Mouse (Mus musculus) heart, embryonic 12.5 days (tissue): ENCODE results near the gene Ctnnd1. TPM values are rescaled to one million over a fixed set of nuclear protein-coding genes. Genes with fewer than 3 reads are reported as not detected.
A peak's percentile ranks its signal among the peaks of the same experiment; 100 is the strongest.
"Not testable (repeated sequence)": the region's sequence is repeated elsewhere in the genome, so short reads cannot be mapped to it uniquely, and the experiment has no call there.

Source experiments
- ATAC-seq: fragments of 200-750 bp; cut with Nextera tagmentation; 2 replicates; pipeline ENCODE4 v1.8.0; 2017; ENCODE audit warnings: moderate TSS enrichment, moderate library complexity; ENCODE audit not compliant: insufficient number of reproducible peaks, low FRiP score
- H3K27ac ChIP-seq: fragments of 300-500 bp; sonication (generic); 2 replicates; pipeline ENCODE4 v1.5.1; 2016; ENCODE audit warnings: mild to moderate bottlenecking, moderate library complexity; ENCODE audit not compliant: poor library complexity, severe bottlenecking
- H3K27me3 ChIP-seq: fragments of 300-500 bp; sonication (generic); replicated peaks from 2 replicates; pipeline ENCODE4 v1.6.1; 2016; ENCODE audit warnings: mild to moderate bottlenecking, moderate library complexity
- H3K36me3 ChIP-seq: fragments of 300-500 bp; sonication (generic); 2 replicates; pipeline ENCODE4 v1.6.1; 2016; ENCODE audit warnings: mild to moderate bottlenecking, moderate library complexity
- H3K4me1 ChIP-seq: fragments of 300-500 bp; sonication (generic); replicated peaks from 2 replicates; pipeline ENCODE4 v1.6.1; 2016; ENCODE audit warnings: mild to moderate bottlenecking
- H3K4me2 ChIP-seq: fragments of 300-500 bp; sonication (generic); 2 replicates; pipeline ENCODE4 v1.6.1; 2016; ENCODE audit warnings: mild to moderate bottlenecking, moderate library complexity
- H3K4me3 ChIP-seq: fragments of 300-500 bp; sonication (generic); 2 replicates; pipeline ENCODE4 v1.5.1; 2016; ENCODE audit warnings: mild to moderate bottlenecking
- H3K9ac ChIP-seq: fragments of 300-500 bp; sonication (generic); 2 replicates; pipeline ENCODE4 v1.6.1; 2016; ENCODE audit warnings: mild to moderate bottlenecking, moderate library complexity
- H3K9me3 ChIP-seq: fragments of 300-500 bp; sonication (generic); replicated peaks from 2 replicates; pipeline ENCODE4 v1.6.1; 2016; ENCODE audit warnings: mild to moderate bottlenecking, moderate library complexity
- WGBS: fragments of 180-500 bp; shearing (Covaris S2); methylation state at CpG from one replicate; pipeline ENCODE4 v1.1.7; 2016; 5-methylcytosine and 5-hydroxymethylcytosine counted together
- polyA plus RNA-seq: library from polyadenylated mRNA; unstranded; fragments of >200 nt; fragmentation: Nextera tagmentation; extraction: Ambion mirVana; gene quantifications from 2 replicates; pipeline ENCODE4 v1.2.1, GENCODE M21; 2016

Ctnnd1 gene
- 105 and 109 TPM in 2 replicates for polyA plus RNA-seq

- WGBS = 0% methylated on average over 15 of the region's 15 CpGs
- H3K9ac ChIP-seq = peak within 1 kb of the TSS; percentile 89
Measured at GRCm38 (mm10) chr2:84650464-84651195, at the start of gene Ctnnd1. Gene Ctnnd1, minus strand, starts transcription at chr2:84650765.

GRCm38 (mm10) chr2:84695007-84695695 lies 44.6 kb upstream of the Ctnnd1 start:
- Histone ChIP-seq H3K4me1 (no peaks in the 10 kb centered on the region), H3K4me2 (no peak overlapping the region), H3K27me3 (no peaks in the 10 kb centered on the region), H3K9ac (no peak overlapping the region), H3K27ac (no peak overlapping the region), H3K36me3 (peaks cover 67% of the 10 kb centered on the region), H3K4me3 (no peak overlapping the region), H3K9me3 (no peaks in the 10 kb centered on the region)
- WGBS = 92% methylated on average over 5 of the region's 5 CpGs
- no peak for ATAC-seq

More at GRCm38 (mm10) chr2:84650464-84651195, at the start of gene Ctnnd1:
- Histone ChIP-seq H3K4me2 (peak within 1 kb of the TSS; percentile 65), H3K9me3 (no peaks in the 10 kb centered on the region), H3K27me3 (no peaks in the 10 kb centered on the region), H3K36me3 (0 out of 2 replicates have a peak, but pooled peaks cover 3% of the 10 kb centered on the region), H3K27ac (peak within 1 kb of the TSS; percentile 97), H3K4me1 (peaks cover 21% of the 10 kb centered on the region), H3K4me3 (peak within 1 kb of the TSS; percentile 67)
- ATAC-seq = peak; percentile 94

DNA sequence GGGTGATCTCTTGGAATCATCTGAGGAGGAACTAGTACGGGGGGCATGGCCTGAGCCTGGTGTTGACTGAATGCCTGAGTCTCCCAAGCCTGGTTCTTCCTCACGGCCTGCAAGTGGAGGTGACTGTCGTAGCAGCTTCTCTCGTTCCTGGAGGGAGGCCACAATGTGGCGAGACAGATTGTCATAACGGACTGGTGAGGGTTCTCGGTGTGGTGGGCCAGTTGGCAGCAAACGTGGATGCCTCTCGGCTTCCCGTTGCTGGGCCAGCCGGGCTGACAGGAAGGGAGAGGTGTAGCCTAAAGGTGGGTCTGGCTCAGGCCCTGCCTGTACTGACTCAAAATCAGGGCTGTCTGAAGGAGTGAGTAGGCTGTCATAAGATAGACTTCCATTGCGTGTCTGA lies 39.5 kb upstream of the Ctnnd1 start:
- Histone ChIP-seq H3K27ac (no peak overlapping the region), H3K4me3 (no peak overlapping the region), H3K4me1 (no peaks in the 10 kb centered on the region), H3K4me2 (no peak overlapping the region), H3K27me3 (no peaks in the 10 kb centered on the region), H3K9ac (no peak overlapping the region), H3K9me3 (no peaks in the 10 kb centered on the region), H3K36me3 (peaks cover 88% of the 10 kb centered on the region)
- 87% methylated on average over 12 of the region's 12 CpGs for WGBS
- ATAC-seq = no peak

DNA sequence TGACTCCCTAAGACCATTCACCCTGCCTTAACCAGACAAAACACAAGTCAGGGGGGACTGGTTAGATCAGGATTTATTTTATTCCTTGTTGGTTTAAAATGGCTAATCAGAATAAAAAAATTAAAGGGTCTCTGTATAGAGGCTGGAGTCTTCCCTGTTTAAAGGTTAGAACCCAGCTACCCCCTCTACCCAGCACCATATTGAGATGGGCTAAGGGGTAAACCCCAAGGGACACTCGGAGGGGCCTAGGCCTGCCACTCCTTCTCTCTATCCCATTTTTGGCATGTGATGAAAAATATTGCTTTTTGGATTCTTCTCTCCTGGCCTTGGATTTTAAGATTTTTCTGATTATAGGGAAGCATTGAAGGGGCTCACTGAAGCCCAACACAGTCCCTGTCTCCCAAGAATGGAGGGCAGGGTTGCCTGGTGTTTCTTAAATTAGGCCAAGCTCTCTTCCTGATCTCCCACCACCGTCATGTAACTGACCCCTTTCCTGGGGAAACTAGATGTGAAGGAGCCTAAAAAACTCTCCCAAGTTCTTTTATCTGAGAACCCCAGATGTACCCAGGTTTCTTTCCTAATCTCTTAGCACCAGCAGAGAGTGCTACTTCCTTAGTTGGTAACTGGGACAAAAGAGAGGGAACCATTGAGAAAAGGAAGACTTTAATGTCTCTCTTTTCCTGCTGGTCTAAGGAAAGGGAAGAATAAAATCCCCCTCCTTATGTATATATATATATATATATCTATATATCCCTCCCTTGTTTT lies 37.7 kb upstream of the Ctnnd1 start:
- peaks cover 84% of the 10 kb centered on the region for H3K36me3 ChIP-seq
- H3K27me3 ChIP-seq = no peaks in the 10 kb centered on the region
- H3K4me1 ChIP-seq = no peaks in the 10 kb centered on the region
- WGBS = 59% methylated on average over 2 of the region's 2 CpGs
- no peak overlapping the region for H3K4me3 ChIP-seq
- no peaks in the 10 kb centered on the region for H3K9me3 ChIP-seq
- H3K27ac ChIP-seq = no peak overlapping the region
- no peak for ATAC-seq
- no peak overlapping the region for H3K9ac ChIP-seq
- H3K4me2 ChIP-seq = no peak overlapping the region

DNA sequence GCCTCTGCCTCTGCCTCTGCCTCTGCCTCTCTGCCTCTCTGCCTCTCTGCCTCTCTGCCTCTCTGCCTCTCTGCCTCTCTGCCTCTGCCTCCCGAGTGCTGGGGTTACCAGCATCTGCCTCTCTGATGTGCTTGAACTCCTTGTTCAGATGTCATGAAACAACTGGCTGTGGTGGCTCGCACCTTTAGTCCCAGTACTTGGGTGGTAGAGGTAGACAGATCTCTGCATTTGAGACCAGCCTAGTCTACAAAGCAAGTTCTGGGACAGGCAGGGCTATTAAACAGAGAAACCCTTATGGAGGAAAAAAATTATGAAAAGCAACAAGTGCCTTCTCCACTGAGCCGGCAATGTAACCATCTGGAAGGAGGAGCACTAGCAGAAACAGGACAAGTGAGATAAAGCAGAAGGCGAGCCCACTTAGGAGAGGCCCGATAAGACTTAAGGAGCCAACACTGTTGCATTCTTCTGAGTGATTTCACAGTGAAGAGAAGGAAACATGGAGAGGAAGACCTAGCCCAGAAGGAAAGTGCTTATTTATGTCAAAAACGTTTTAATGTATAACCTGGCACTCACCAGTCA lies 32.1 kb upstream of the Ctnnd1 start:
- 26% methylated on average over 6 of the region's 6 CpGs for WGBS
- peak overlapping the region; percentile 27 for H3K4me2 ChIP-seq
- H3K27ac ChIP-seq = peak overlapping the region; percentile 51

DNA sequence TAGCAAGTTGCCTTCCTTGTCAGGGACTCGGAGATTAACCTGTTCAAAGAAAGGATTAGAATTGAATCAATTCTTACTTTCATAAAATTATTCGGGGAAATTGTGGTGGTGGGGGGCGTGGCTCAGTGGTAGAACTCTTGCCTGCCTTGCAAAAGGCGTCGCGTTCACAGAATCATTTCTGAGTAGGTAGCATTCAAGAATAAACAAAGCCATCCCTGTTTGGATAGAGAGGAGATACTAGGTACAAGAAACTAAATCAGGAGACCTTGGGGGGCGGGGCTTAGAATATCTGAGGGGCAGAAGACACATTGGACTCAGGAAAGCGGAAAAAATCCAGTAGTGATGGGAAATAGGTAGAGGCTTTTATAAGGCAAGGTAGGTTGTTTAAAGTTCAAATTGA lies 28.5 kb upstream of the Ctnnd1 start, which contains the start of gene Tmx2:
TSS of gene Tmx2 (minus strand) at position 125 of the 400 bp plus-strand sequence.
- peak within 1 kb of the TSS; percentile 84 for H3K4me3 ChIP-seq
- H3K4me1 ChIP-seq = peaks cover 24% of the 10 kb centered on the region
- peak within 1 kb of the TSS; percentile 92 for H3K9ac ChIP-seq
- peak within 1 kb of the TSS; percentile 61 for H3K27ac ChIP-seq
- H3K4me2 ChIP-seq = peak within 1 kb of the TSS; percentile 81
- H3K9me3 ChIP-seq = no peaks in the 10 kb centered on the region
- 14% methylated on average over 8 of the region's 8 CpGs for WGBS
- ATAC-seq = no peak
- H3K27me3 ChIP-seq = no peaks in the 10 kb centered on the region
- peaks cover 33% of the 10 kb centered on the region for H3K36me3 ChIP-seq

More for the DNA sequence above, 32.1 kb upstream of the Ctnnd1 start:
- peak overlapping the region; percentile 40; the same call in 1 of the 2 replicates for H3K9ac ChIP-seq
- H3K4me3 ChIP-seq = no peak overlapping the region
- no peaks in the 10 kb centered on the region for H3K9me3 ChIP-seq
- peaks cover 13% of the 10 kb centered on the region for H3K4me1 ChIP-seq
- no peaks in the 10 kb centered on the region for H3K27me3 ChIP-seq
- H3K36me3 ChIP-seq = peaks cover 42% of the 10 kb centered on the region
- no peak for ATAC-seq

GRCm38 (mm10) chr2:84677968-84678880 lies 27.7 kb upstream of the Ctnnd1 start, which contains the start of the genes Gm28635 and Med19:
Gene Gm28635, minus strand, starts transcription at chr2:84678041.
Gene Med19, plus strand, starts transcription at chr2:84678402.
- H3K27ac ChIP-seq = peak within 1 kb of the TSS; percentile 70
- H3K4me1 ChIP-seq = peaks cover 24% of the 10 kb centered on the region
- peak within 1 kb of the TSS; percentile 83 for H3K4me2 ChIP-seq
- peak within 1 kb of the TSS; percentile 92 for H3K9ac ChIP-seq
- H3K9me3 ChIP-seq = no peaks in the 10 kb centered on the region
- H3K27me3 ChIP-seq = no peaks in the 10 kb centered on the region
- H3K4me3 ChIP-seq = peak within 1 kb of the TSS; percentile 84
- WGBS = under 1% methylated on average over 44 of the region's 44 CpGs
- peaks cover 39% of the 10 kb centered on the region for H3K36me3 ChIP-seq
- peak; percentile 99 for ATAC-seq

DNA sequence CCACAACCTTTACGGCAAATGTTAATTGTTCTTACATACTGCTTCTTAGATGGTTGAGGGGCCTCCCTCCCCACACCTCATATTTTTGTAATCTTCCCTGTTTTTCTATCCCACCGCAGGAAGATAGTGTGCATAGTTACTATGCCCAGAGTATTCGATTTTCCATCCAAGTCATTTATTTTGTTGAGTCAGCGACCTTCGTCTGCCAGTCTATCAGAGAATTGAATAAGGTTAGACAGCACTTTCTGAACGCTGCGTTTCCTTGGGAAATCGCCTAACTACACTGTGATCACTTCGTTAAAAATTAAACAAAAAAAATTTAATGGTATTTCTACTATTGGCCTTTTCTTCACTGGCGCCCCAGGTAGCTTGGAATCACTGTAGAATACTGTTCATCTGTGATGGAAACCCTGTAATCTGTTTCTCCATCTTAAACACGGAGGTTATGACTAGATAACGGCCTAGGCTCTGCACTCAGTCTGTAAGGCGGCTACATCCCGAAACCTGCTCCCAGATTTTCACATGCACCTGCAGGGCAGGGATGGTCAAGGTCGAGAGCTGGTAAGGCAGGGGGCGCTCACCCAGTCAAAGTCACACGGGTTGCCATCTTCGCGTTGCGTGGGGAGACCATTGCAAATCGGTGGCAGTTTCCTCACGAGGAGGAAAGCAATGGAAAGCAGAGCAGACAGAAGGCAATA lies 26.9 kb upstream of the Ctnnd1 start:
- H3K4me3 ChIP-seq = peak overlapping the region; percentile 84
- 9% methylated on average over 22 of the region's 22 CpGs for WGBS
- H3K27ac ChIP-seq = peak overlapping the region; percentile 70
- no peaks in the 10 kb centered on the region for H3K9me3 ChIP-seq
- peaks cover 47% of the 10 kb centered on the region for H3K36me3 ChIP-seq
- peak overlapping the region; percentile 89 for H3K9ac ChIP-seq
- H3K4me2 ChIP-seq = peak overlapping the region; percentile 83
- peak; percentile 72 for ATAC-seq
- no peaks in the 10 kb centered on the region for H3K27me3 ChIP-seq
- peaks cover 18% of the 10 kb centered on the region for H3K4me1 ChIP-seq

DNA sequence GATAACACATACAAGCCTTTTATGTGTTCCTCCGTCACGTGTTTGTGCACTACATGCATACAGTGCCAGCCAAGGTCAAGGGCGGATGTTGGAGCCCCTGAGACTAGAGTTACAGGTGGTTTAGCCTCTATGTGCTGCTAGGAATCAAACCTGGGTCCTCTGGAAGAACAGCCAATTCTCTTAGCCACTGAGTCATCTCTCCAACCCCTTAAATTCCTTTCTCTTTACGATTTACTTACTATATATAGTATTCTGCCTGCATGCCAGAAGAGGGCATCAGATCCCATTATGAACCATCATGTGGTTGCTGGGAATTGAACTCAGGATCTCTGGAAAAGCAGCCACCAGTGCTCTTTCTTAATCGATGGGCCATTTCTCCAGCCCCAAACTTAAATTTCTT lies 21.0 kb upstream of the Ctnnd1 start:
- H3K4me2 ChIP-seq = not testable (repeated sequence)
- peaks cover 61% of the 10 kb centered on the region for H3K36me3 ChIP-seq
- WGBS = 68% methylated on average over 4 of the region's 5 CpGs

More for the DNA sequence above, 21.0 kb upstream of the Ctnnd1 start:
- ATAC-seq, H3K9me3 ChIP-seq, H3K9ac ChIP-seq, H3K27ac ChIP-seq, H3K4me3 ChIP-seq, H3K27me3 ChIP-seq: not testable (repeated sequence)
- peaks cover 19% of the 10 kb centered on the region for H3K4me1 ChIP-seq
